Mouse (Mus musculus) G1E (cell line): ENCODE data around the gene Actl10. TPM values are rescaled to one million over a fixed set of nuclear protein-coding genes. Genes with fewer than 3 reads are reported as not detected.

ENCODE experiments used
- ATAC-seq: 2 replicates; pipeline ENCODE4 v1.8.0; 2016; ENCODE audit warnings: mild to moderate bottlenecking; ENCODE audit not compliant: insufficient number of reproducible peaks, poor library complexity, low FRiP score, severe bottlenecking; ENCODE audit errors: extremely low read depth
- DNase-seq: peaks from one replicate; pipeline ENCODE4 v3.0.0; 2012; ENCODE audit warnings: low spot score
- H3K27me3 ChIP-seq: 2 replicates; pipeline ENCODE4 v1.6.1; 2012; ENCODE audit warnings: mild to moderate bottlenecking, low read length, inconsistent platforms; ENCODE audit not compliant: insufficient read depth
- H3K36me3 ChIP-seq: replicated peaks from 2 replicates; pipeline ENCODE3; 2012; ENCODE audit warnings: mild to moderate bottlenecking, inconsistent platforms
- H3K4me1 ChIP-seq: 2 replicates; pipeline ENCODE4 v1.6.1; 2012; ENCODE audit warnings: low read depth, low read length, inconsistent platforms, mixed read lengths; ENCODE audit not compliant: insufficient read depth
- H3K4me3 ChIP-seq: 2 replicates; pipeline ENCODE4 v1.5.1; 2012; ENCODE audit warnings: low read depth, mild to moderate bottlenecking, inconsistent platforms, low read length, moderate library complexity, mixed read lengths
- H3K9me3 ChIP-seq: replicated peaks from 2 replicates; pipeline ENCODE4 v1.6.1; 2012; ENCODE audit warnings: inconsistent platforms
- CTCF ChIP-seq: IDR thresholded peaks from 2 replicates; pipeline ENCODE4 v1.5.1; 2012; ENCODE audit warnings: low read depth, low read length, inconsistent platforms, mixed read lengths
- GATA1 ChIP-seq: IDR thresholded peaks from 2 replicates; pipeline ENCODE4 v1.6.1; 2012; ENCODE audit warnings: borderline replicate concordance, low read length, inconsistent platforms, mixed read lengths
- GATA2 ChIP-seq: IDR thresholded peaks from 2 replicates; pipeline ENCODE4 v1.6.1; 2012; ENCODE audit warnings: low read depth, low read length, inconsistent platforms, borderline replicate concordance
- POLR2AphosphoS5 ChIP-seq: IDR thresholded peaks from 2 replicates; pipeline ENCODE4 v1.6.1; 2012; ENCODE audit warnings: low read depth, low read length, inconsistent platforms; ENCODE audit not compliant: insufficient replicate concordance
- TAL1 ChIP-seq: conservative IDR thresholded peaks from 2 replicates; pipeline ENCODE4 v1.6.1; 2012; ENCODE audit warnings: low read depth, low read length, inconsistent platforms, mixed read lengths
- polyA plus RNA-seq: library from polyadenylated mRNA; stranded (reverse); fragments of >175 nt; gene quantifications from 2 replicates; pipeline ENCODE4 v1.2.3, GENCODE M21; 2012
- total RNA-seq, 2 experiments: library from RNA; stranded (forward) in 1 of 2; stranded (reverse) in 1 of 2; fragments of 200-1000 nt in 1 of 2; fragments of >200 nt in 1 of 2; fragmentation: Nextera tagmentation in 1 of 2; gene quantifications; 2 replicates each; pipeline ENCODE4 v1.2.3; 2014 to 2017

The Actl10 gene
- total and polyA plus RNA-seq, 3 experiments: 0.22 to 0.53 TPM; not detected in 1

GRCm38 (mm10) chr2:154549127-154549885 is 2.3 kb upstream of the Actl10 start:
- Histone ChIP-seq H3K27me3 (no peaks in the 10 kb centered on the region; the same call in 1 of the 2 replicates), H3K4me1 (peaks cover 15% of the 10 kb centered on the region), H3K9me3 (peaks cover 9% of the 10 kb centered on the region), H3K36me3 (peaks cover 90% of the 10 kb centered on the region), H3K4me3 (no peak overlapping the region)
- TF ChIP-seq TAL1 (no peak), GATA2 (no peak)
- DNase-seq: no peak
- no peak for ATAC-seq

GRCm38 (mm10) chr2:154549886-154550189 is 1.7 kb upstream of the Actl10 start:
- Histone ChIP-seq H3K36me3 (peaks cover 90% of the 10 kb centered on the region), H3K9me3 (peaks cover 9% of the 10 kb centered on the region), H3K27me3 (no peaks in the 10 kb centered on the region; the same call in 1 of the 2 replicates), H3K4me3 (no peak overlapping the region), H3K4me1 (peaks cover 16% of the 10 kb centered on the region)
- ATAC-seq: no peak
- DNase-seq: no peak
- TF ChIP-seq POLR2AphosphoS5 (no peak), TAL1 (no peak), GATA2 (no peak), GATA1 (no peak), CTCF (no peak)

- no peaks in the 10 kb centered on the region; the same call in 1 of the 2 replicates for H3K27me3 ChIP-seq
- TF ChIP-seq CTCF: no peak
- no peak for TF ChIP-seq GATA1
- TF ChIP-seq TAL1: no peak
- TF ChIP-seq POLR2AphosphoS5: no peak
- TF ChIP-seq GATA2: no peak
- H3K9me3 ChIP-seq: peaks cover 9% of the 10 kb centered on the region
- peaks cover 20% of the 10 kb centered on the region for H3K4me1 ChIP-seq
- ATAC-seq: no peak
- DNase-seq: no peak
- H3K4me3 ChIP-seq: no peak overlapping the region
- peaks cover 90% of the 10 kb centered on the region for H3K36me3 ChIP-seq
These were observed 639 bp upstream of the Actl10 start for GRCm38 (mm10) chr2:154550937-154551336.

GRCm38 (mm10) chr2:154551927-154552326 is 351 bp downstream of the Actl10 start:
- Histone ChIP-seq H3K27me3 (no peaks in the 10 kb centered on the region; the same call in 1 of the 2 replicates), H3K4me1 (peaks cover 26% of the 10 kb centered on the region), H3K4me3 (peak overlapping the region; percentile 11; the same call in 1 of the 2 replicates), H3K9me3 (peaks cover 9% of the 10 kb centered on the region), H3K36me3 (peaks cover 90% of the 10 kb centered on the region)
- no peak for ATAC-seq
- TF ChIP-seq POLR2AphosphoS5 (no peak), GATA2 (no peak), GATA1 (no peak), TAL1 (no peak), CTCF (no peak)
- no peak for DNase-seq

- H3K4me3 ChIP-seq: peak overlapping the region; percentile 11; the same call in 1 of the 2 replicates
- H3K36me3 ChIP-seq: peaks cover 90% of the 10 kb centered on the region
- no peak for TF ChIP-seq GATA2
- H3K4me1 ChIP-seq: peaks cover 31% of the 10 kb centered on the region
- H3K27me3 ChIP-seq: no peaks in the 10 kb centered on the region; the same call in 1 of the 2 replicates
- H3K9me3 ChIP-seq: peaks cover 9% of the 10 kb centered on the region
- DNase-seq (no peak), ATAC-seq (no peak)
These were observed 890 bp downstream of the Actl10 start for GRCm38 (mm10) chr2:154552424-154552907.

GRCm38 (mm10) chr2:154555235-154555634 is 3.7 kb downstream of the Actl10 start:
- Histone ChIP-seq H3K9me3 (peaks cover 6% of the 10 kb centered on the region), H3K27me3 (no peaks in the 10 kb centered on the region; the same call in 1 of the 2 replicates), H3K4me3 (no peak overlapping the region), H3K36me3 (peaks cover 96% of the 10 kb centered on the region), H3K4me1 (peaks cover 51% of the 10 kb centered on the region)
- ATAC-seq (no peak), DNase-seq (no peak)
- TF ChIP-seq GATA1 (no peak), GATA2 (no peak), POLR2AphosphoS5 (no peak), TAL1 (no peak), CTCF (no peak)
